In genomic region chr2:9896097-9896770, GRCm38 (mm10) we compare ENCODE assay signal across 10 mouse cellular contexts. TPM values are rescaled to one million over a fixed set of nuclear protein-coding genes. Genes with fewer than 3 reads are reported as not detected.
A peak's percentile ranks its signal among the peaks of the same experiment; 100 is the strongest.
DNase-seq lines count a peak whose midpoint lies in the region; ATAC-seq and TF ChIP-seq lines count a peak whose summit lies in the region.
"Had no signal": no experiment of that assay in that cellular context is flagged by ENCODE, and none has a peak within 500 bp of the region (broad histone marks: within the 10 kb centered on the region; RNA-seq: fewer than 3 reads in every experiment).

No protein-coding gene starts in this region.

- no peak for ATAC-seq in forebrain, embryonic 14.5 days
- no peak for ATAC-seq in forebrain, embryonic 13.5 days
- ATAC-seq in megakaryocyte progenitor cell, adult 5-6 weeks (replicated peaks; ENCODE audit: poor library complexity): 0 out of 2 replicates have a peak, but pooled peaks have one; percentile 23

- no peak overlapping the region for H3K4me2 ChIP-seq in forebrain, embryonic 14.5 days (ENCODE audit: low read length)
- H3K4me2 ChIP-seq in forebrain, embryonic 13.5 days: peak overlapping the region; percentile 28

- intact Hi-C loops in gastrocnemius, postnatal 36 days (cut with DNase I): no loop called here

- under 1% methylated on average over 22 of the region's 22 CpGs for WGBS in forebrain, embryonic 10.5 days
- WGBS in forebrain, embryonic 14.5 days: under 1% methylated on average over 22 of the region's 22 CpGs
- under 1% methylated on average over 22 of the region's 22 CpGs for WGBS in forebrain, embryonic 13.5 days

- no peaks in the 10 kb centered on the region for H3K36me3 ChIP-seq in forebrain, embryonic 10.5 days (replicated peaks)
- no peaks in the 10 kb centered on the region for H3K36me3 ChIP-seq in forebrain, embryonic 14.5 days (ENCODE audit: control insufficient read depth, insufficient read depth, low read length)
- no peaks in the 10 kb centered on the region for H3K36me3 ChIP-seq in E14TG2a.4 (ENCODE audit: insufficient read depth, low read length)
- no peaks in the 10 kb centered on the region for H3K36me3 ChIP-seq in forebrain, embryonic 13.5 days (ENCODE audit: poor library complexity, severe bottlenecking)

- H3K27ac ChIP-seq in forebrain, embryonic 10.5 days: no peak overlapping the region
- H3K27ac ChIP-seq in forebrain, embryonic 14.5 days (ENCODE audit: low read depth, low read length): no peak overlapping the region
- no peak overlapping the region for H3K27ac ChIP-seq in forebrain, embryonic 13.5 days

- no peak for TF ChIP-seq CTCF in E14TG2a.4 (conservative IDR thresholded peaks at IDR 0.05; ENCODE audit: low read length)

- H3K4me1 ChIP-seq in forebrain, embryonic 10.5 days: peaks cover 48% of the 10 kb centered on the region
- no peaks in the 10 kb centered on the region for H3K4me1 ChIP-seq in forebrain, embryonic 14.5 days (ENCODE audit: control insufficient read depth, insufficient read depth, low read length)
- H3K4me1 ChIP-seq in E14TG2a.4 (replicated peaks; ENCODE audit: low read depth, low read length): peaks cover 49% of the 10 kb centered on the region
- peaks cover 6% of the 10 kb centered on the region; the same call in 1 of the 2 replicates for H3K4me1 ChIP-seq in forebrain, embryonic 13.5 days

- no peak overlapping the region for H3K9ac ChIP-seq in forebrain, embryonic 14.5 days (ENCODE audit: low read length)
- no peak overlapping the region for H3K9ac ChIP-seq in forebrain, embryonic 13.5 days

- H3K27me3 ChIP-seq in forebrain, embryonic 10.5 days (ENCODE audit: poor library complexity, severe bottlenecking): peaks cover 98% of the 10 kb centered on the region
- peaks cover 75% of the 10 kb centered on the region for H3K27me3 ChIP-seq in forebrain, embryonic 14.5 days (replicated peaks; ENCODE audit: control insufficient read depth, insufficient read depth, low read length)
- H3K27me3 ChIP-seq in E14TG2a.4 (ENCODE audit: insufficient read depth, low read length): peaks cover 81% of the 10 kb centered on the region
- peaks cover 90% of the 10 kb centered on the region for H3K27me3 ChIP-seq in forebrain, embryonic 13.5 days

- DNase-seq in forebrain, embryonic 10.5 days (ENCODE audit: extremely low spot score, low spot score): peak; percentile 29
- no peak for DNase-seq in forebrain, embryonic 14.5 days (ENCODE audit: low spot score)
- DNase-seq in adrenal gland, postnatal 10 days: no peak
- no peak for DNase-seq in gastrocnemius, postnatal 36 days
- no peak for DNase-seq in lung, postnatal 25 days (ENCODE audit: low spot score)
- DNase-seq: adrenal gland, adult 8-10 months; kidney, postnatal 4 days had no signal

- no peaks in the 10 kb centered on the region for H3K9me3 ChIP-seq in forebrain, embryonic 10.5 days
- H3K9me3 ChIP-seq in forebrain, embryonic 14.5 days (replicated peaks; ENCODE audit: control insufficient read depth, low read length): no peaks in the 10 kb centered on the region
- no peaks in the 10 kb centered on the region for H3K9me3 ChIP-seq in E14TG2a.4 (ENCODE audit: low read length)
- H3K9me3 ChIP-seq in forebrain, embryonic 13.5 days (replicated peaks): no peaks in the 10 kb centered on the region

- peak overlapping the region; percentile 12 for H3K4me3 ChIP-seq in forebrain, embryonic 10.5 days
- no peak overlapping the region for H3K4me3 ChIP-seq in forebrain, embryonic 14.5 days (ENCODE audit: low read depth, low read length)
- H3K4me3 ChIP-seq in E14TG2a.4 (replicated peaks; ENCODE audit: low read length): peak overlapping the region; percentile 54
- peak overlapping the region; percentile 9; the same call in 1 of the 2 replicates for H3K4me3 ChIP-seq in forebrain, embryonic 13.5 days

RNA-seq across cellular contexts. Expression of gene Gata3, which starts 6.4 kb away (rescaled TPM):
- polyA plus RNA-seq in forebrain, embryonic 10.5 days (2016; fragmentation: Nextera tagmentation; extraction: Ambion mirVana): 4.2 and 7.3 TPM in 2 replicates
- 1.4 and 2.2 TPM in 2 replicates for polyA plus RNA-seq in forebrain, embryonic 14.5 days (2014; fragmentation: Nextera tagmentation; extraction: Ambion mirVana)
- 1.4 and 3.3 TPM in 2 replicates for polyA plus RNA-seq in forebrain, embryonic 13.5 days (2015; fragmentation: Nextera tagmentation; extraction: Ambion mirVana)
- 0.47 TPM in 1 of 2 replicates, not detected in the other for total RNA-seq in megakaryocyte progenitor cell, adult 5-6 weeks (2015)
- total RNA-seq in megakaryocyte progenitor cell, adult 5-6 weeks (2017): 0.25 and 0.71 TPM in 2 replicates
- 10 to 100 TPM; 12.3 to 14.8 TPM for total RNA-seq in adrenal gland, postnatal 10 days (2021)
- under 1 TPM; 0.57 to 0.92 TPM for total RNA-seq in gastrocnemius, postnatal 36 days (2021)

RNA-seq across cellular contexts. Expression of gene 9230102O04Rik, which starts 6.9 kb away (rescaled TPM):
- 0.54 TPM in 1 of 2 replicates, not detected in the other for polyA plus RNA-seq in forebrain, embryonic 10.5 days (2016; fragmentation: Nextera tagmentation; extraction: Ambion mirVana)
- 0.24 TPM in 1 of 2 replicates, not detected in the other for polyA plus RNA-seq in forebrain, embryonic 14.5 days (2014; fragmentation: Nextera tagmentation; extraction: Ambion mirVana)
- not detected in 2 replicates for polyA plus RNA-seq in forebrain, embryonic 13.5 days (2015; fragmentation: Nextera tagmentation; extraction: Ambion mirVana)
- total RNA-seq in megakaryocyte progenitor cell, adult 5-6 weeks (2015): not detected in 2 replicates
- total RNA-seq in megakaryocyte progenitor cell, adult 5-6 weeks (2017): not detected in 2 replicates
- total RNA-seq in adrenal gland, postnatal 10 days (2021): not detected
- total RNA-seq in gastrocnemius, postnatal 36 days (2021): not detected
- total RNA-seq: adrenal gland, adult 8-10 months had no signal

RNA-seq across cellular contexts. Expression of gene 4930412O13Rik, which starts 15.2 kb away (rescaled TPM):
- polyA plus RNA-seq in forebrain, embryonic 10.5 days (2016; fragmentation: Nextera tagmentation; extraction: Ambion mirVana): 0.42 and 0.50 TPM in 2 replicates
- 0.19 TPM in 1 of 2 replicates, not detected in the other for polyA plus RNA-seq in forebrain, embryonic 14.5 days (2014; fragmentation: Nextera tagmentation; extraction: Ambion mirVana)
- not detected in 2 replicates for polyA plus RNA-seq in forebrain, embryonic 13.5 days (2015; fragmentation: Nextera tagmentation; extraction: Ambion mirVana)
- not detected in 2 replicates for total RNA-seq in megakaryocyte progenitor cell, adult 5-6 weeks (2015)
- not detected in 2 replicates for total RNA-seq in megakaryocyte progenitor cell, adult 5-6 weeks (2017)
- total RNA-seq in adrenal gland, postnatal 10 days (2021): 1 to 10 TPM; 1.1 to 2.1 TPM
- not detected for total RNA-seq in gastrocnemius, postnatal 36 days (2021)

Comparison
In these comparisons a context has a peak if more than half of its experiments do, and no peak if none do; other contexts are left out.
1. RNA of gene Gata3, which starts 6.4 kb away (total RNA-seq): 12.3 to 14.8 TPM in adrenal gland, postnatal 10 days; 0.57 to 0.92 TPM in gastrocnemius, postnatal 36 days and 0.25 to 0.71 TPM in megakaryocyte progenitor cell, adult 5-6 weeks; every median in the first group is over 4 times any median in the second.